Mouse (Mus musculus) myocyte (in vitro differentiated cells): ENCODE results near the gene Hist2h3b.

Experiments
- CEBPB ChIP-seq: IDR thresholded peaks from 2 replicates; pipeline ENCODE4 v1.6.1; 2011; ENCODE audit warnings: mild to moderate bottlenecking, moderate library complexity; ENCODE audit not compliant: poor library complexity, insufficient read depth, severe bottlenecking
- E2F4 ChIP-seq: IDR thresholded peaks from one replicate; pipeline ENCODE4 v1.6.1; 2011; ENCODE audit warnings: mild to moderate bottlenecking, control low read depth, moderate library complexity; ENCODE audit not compliant: insufficient read depth
- MAX ChIP-seq: IDR thresholded peaks from one replicate; pipeline ENCODE4 v1.6.1; 2011; ENCODE audit warnings: low read depth, mild to moderate bottlenecking, control low read depth
- MYOD1 ChIP-seq, 3 experiments: IDR thresholded peaks; one replicate each; pipeline ENCODE4 v1.6.1; 2011; ENCODE audit warnings: control low read depth in 2 of 3, low read depth in 2 of 3, mild to moderate bottlenecking in 2 of 3, moderate library complexity in 1 of 3; ENCODE audit not compliant: insufficient read length in 2 of 3, control insufficient read depth in 1 of 3
- MYOG ChIP-seq, 3 experiments: IDR thresholded peaks; one replicate each; pipeline ENCODE4 v1.6.1; 2011; ENCODE audit warnings: control low read depth in 2 of 3, low read depth in 2 of 3, mild to moderate bottlenecking in 2 of 3; ENCODE audit not compliant: insufficient read length in 2 of 3, control insufficient read depth in 1 of 3, insufficient read depth in 1 of 3
- POLR2A ChIP-seq: IDR thresholded peaks from one replicate; pipeline ENCODE4 v1.6.1; 2011; ENCODE audit warnings: low read depth, mild to moderate bottlenecking, control low read depth, moderate library complexity; ENCODE audit not compliant: insufficient read length
- POLR2AphosphoS2 ChIP-seq: IDR thresholded peaks from one replicate; pipeline ENCODE4 v1.6.1; 2011; ENCODE audit warnings: low read depth, control low read depth; ENCODE audit not compliant: insufficient read length
- REST ChIP-seq: IDR thresholded peaks from one replicate; pipeline ENCODE4 v1.6.1; 2011; ENCODE audit warnings: mild to moderate bottlenecking, control low read depth, moderate library complexity; ENCODE audit not compliant: insufficient read depth, insufficient read length
- SRF ChIP-seq: IDR thresholded peaks from one replicate; pipeline ENCODE4 v1.6.1; 2011; ENCODE audit warnings: low read depth; ENCODE audit not compliant: control insufficient read depth, insufficient read length
- TCF12 ChIP-seq: IDR thresholded peaks from one replicate; pipeline ENCODE4 v1.6.1; 2011; ENCODE audit warnings: mild to moderate bottlenecking, control low read depth; ENCODE audit not compliant: poor library complexity, insufficient read depth, severe bottlenecking
- TCF3 ChIP-seq: IDR thresholded peaks from one replicate; pipeline ENCODE4 v1.6.1; 2011; ENCODE audit warnings: low read depth, control low read depth; ENCODE audit not compliant: insufficient read length
- USF1 ChIP-seq: IDR thresholded peaks from one replicate; pipeline ENCODE4 v1.6.1; 2011; ENCODE audit warnings: low read depth, mild to moderate bottlenecking, control low read depth, moderate library complexity

DNA sequence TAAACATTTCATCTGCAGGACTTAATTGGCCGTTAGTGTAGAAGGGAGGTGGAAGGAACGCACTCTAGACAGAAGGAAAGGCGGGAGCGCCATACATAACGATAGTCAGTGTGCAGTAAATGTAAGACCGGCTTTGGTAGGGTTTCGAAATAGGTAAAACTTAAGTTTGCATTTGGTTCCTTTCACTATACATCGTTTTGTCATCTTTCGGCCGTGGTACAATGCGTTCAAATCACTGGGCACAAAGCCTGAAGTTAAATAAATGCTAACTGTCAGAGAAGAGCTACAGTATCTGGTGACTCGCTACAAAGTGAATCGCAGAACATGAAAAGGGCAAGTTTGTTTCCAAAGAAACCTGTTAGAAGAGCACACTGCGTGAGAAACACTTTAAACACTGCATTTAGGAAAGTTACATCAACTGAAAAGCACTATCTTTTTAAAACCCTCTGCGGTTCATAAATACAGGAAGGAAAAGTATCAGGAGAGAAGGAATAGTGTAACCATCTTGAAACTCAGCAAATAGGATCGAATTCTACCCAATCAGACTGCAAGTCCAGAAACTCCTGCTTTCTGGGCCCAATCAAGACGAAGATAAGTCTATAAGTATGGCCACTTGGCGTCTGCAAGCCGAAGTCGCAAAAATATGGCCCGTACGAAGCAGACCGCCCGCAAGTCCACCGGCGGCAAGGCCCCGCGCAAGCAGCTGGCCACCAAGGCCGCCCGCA lies at the start of gene Hist2h3b:
- TF ChIP-seq POLR2AphosphoS2 (peak; percentile 92), CEBPB (0 out of 2 replicates have a peak, but pooled peaks have one; percentile 40), E2F4 (no peak), TCF12 (no peak), MYOD1 (IDR thresholded peaks at IDR 0.05; ENCODE audit: control insufficient read depth in 1 of 3, insufficient read length in 2 of 3, low read depth in 2 of 3) (no peak), USF1 (no peak), POLR2A (peak; percentile 85), MYOG (IDR thresholded peaks at IDR 0.05; ENCODE audit: control insufficient read depth in 1 of 3, insufficient read depth in 1 of 3, insufficient read length in 2 of 3, low read depth in 2 of 3) (no peak), MAX (no peak), REST (no peak), SRF (no peak), TCF3 (no peak)
